Mouse (Mus musculus) limb, embryonic 14.5 days (tissue): ENCODE data around the gene Fhit. TPM values are rescaled to one million over a fixed set of nuclear protein-coding genes. Genes with fewer than 3 reads are reported as not detected.

Source experiments
- ATAC-seq: fragments of 200-750 bp; cut with Nextera tagmentation; 2 replicates; pipeline ENCODE4 v1.8.0; 2017; ENCODE audit warnings: low read depth, moderate number of reproducible peaks, moderate TSS enrichment; ENCODE audit not compliant: low FRiP score
- DNase-seq: peaks from one replicate; pipeline ENCODE4 v3.0.0-alpha.2; 2015; ENCODE audit warnings: low spot score
- H3K27ac ChIP-seq: fragments of 300-500 bp; sonication (generic); replicated peaks from 2 replicates; pipeline ENCODE4 v1.5.1; 2014; ENCODE audit warnings: low read depth, mild to moderate bottlenecking, low read length, moderate library complexity, mixed read lengths
- H3K27me3 ChIP-seq: fragments of 300-500 bp; sonication (generic); 2 replicates; pipeline ENCODE4 v1.6.1; 2014; ENCODE audit warnings: low read length, mixed read lengths; ENCODE audit not compliant: control insufficient read depth, insufficient read depth
- H3K36me3 ChIP-seq: fragments of 300-500 bp; sonication (generic); 2 replicates; pipeline ENCODE4 v1.6.1; 2014; ENCODE audit warnings: mild to moderate bottlenecking, low read length, moderate library complexity, mixed read lengths; ENCODE audit not compliant: control insufficient read depth, insufficient read depth
- H3K4me1 ChIP-seq: fragments of 300-500 bp; sonication (generic); 2 replicates; pipeline ENCODE4 v1.6.1; 2014; ENCODE audit warnings: antibody characterized with exemption, low read length, mixed read lengths; ENCODE audit not compliant: control insufficient read depth, insufficient read depth
- H3K4me2 ChIP-seq: fragments of 300-500 bp; sonication (generic); replicated peaks from 2 replicates; pipeline ENCODE4 v1.6.1; 2014; ENCODE audit warnings: low read depth, mild to moderate bottlenecking, low read length, moderate library complexity; ENCODE audit not compliant: severe bottlenecking
- H3K4me3 ChIP-seq: fragments of 300-500 bp; sonication (generic); replicated peaks from 2 replicates; pipeline ENCODE4 v1.5.1; 2014; ENCODE audit warnings: low read length
- H3K9ac ChIP-seq: fragments of 300-500 bp; sonication (generic); 2 replicates; pipeline ENCODE4 v1.6.1; 2014; ENCODE audit warnings: mild to moderate bottlenecking, low read depth, low read length, moderate library complexity; ENCODE audit not compliant: severe bottlenecking
- H3K9me3 ChIP-seq: fragments of 300-500 bp; sonication (generic); 2 replicates; pipeline ENCODE4 v1.6.1; 2016; ENCODE audit warnings: low read length; ENCODE audit not compliant: control insufficient read depth
- POLR2A ChIP-seq: fragments of 200-500 bp; IDR thresholded peaks from 2 replicates; pipeline ENCODE4 v1.8.0; 2012; ENCODE audit warnings: inconsistent platforms, mild to moderate bottlenecking, moderate library complexity, borderline replicate concordance; ENCODE audit not compliant: insufficient read depth, insufficient read length; ENCODE audit errors: extremely low read depth
- WGBS: fragments of 180-500 bp; shearing (Covaris S2); extraction: QIAGEN DNeasy Blood & Tissue Kit; methylation state at CpG from one replicate; pipeline ENCODE4 v1.1.7; 2014; 5-methylcytosine and 5-hydroxymethylcytosine counted together
- polyA plus RNA-seq, 2 experiments: library from polyadenylated mRNA; depleted of rRNA in 1 of 2; stranded (reverse) in 1 of 2; unstranded in 1 of 2; fragments of >200 nt; fragmentation: Nextera tagmentation in 1 of 2; extraction: Ambion mirVana in 1 of 2; gene quantifications; 2 replicates each; pipeline versions ENCODE4 v1.2.1 to v1.2.3; 2012 to 2014

Fhit gene
- polyA plus RNA-seq, 2 experiments, result 3.5 to 7.6 TPM

DNA sequence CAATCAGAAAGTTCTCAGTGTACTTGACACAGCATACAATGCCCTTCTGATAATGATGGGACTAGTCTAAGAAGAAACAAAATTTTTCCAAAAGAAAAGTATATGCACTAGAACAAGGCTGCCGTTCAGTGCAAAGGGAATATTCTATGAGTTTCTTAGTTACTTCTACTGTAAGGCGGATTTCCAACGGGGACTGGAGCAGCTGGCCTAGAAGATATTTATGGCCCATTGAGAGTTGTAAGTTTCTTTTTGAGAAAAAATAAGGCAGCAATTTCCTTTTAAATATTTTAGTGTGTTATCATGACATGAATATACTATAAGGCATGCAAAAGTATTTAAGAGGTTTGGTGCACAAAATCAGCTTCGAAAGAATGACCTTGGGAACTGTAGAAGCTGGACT is 1410.5 kb downstream of the Fhit start:
- H3K4me3 ChIP-seq, result no peak overlapping the region
- no peaks in the 10 kb centered on the region for H3K36me3 ChIP-seq
- DNase-seq (no peak), ATAC-seq (no peak)
- TF ChIP-seq POLR2A, result no peak
- no peaks in the 10 kb centered on the region for H3K4me1 ChIP-seq
- WGBS, result 75% methylated on average over 4 of the region's 4 CpGs
- no peak overlapping the region for H3K4me2 ChIP-seq
- H3K9me3 ChIP-seq, result no peaks in the 10 kb centered on the region
- H3K27ac ChIP-seq, result no peak overlapping the region
- H3K9ac ChIP-seq, result no peak overlapping the region
- H3K27me3 ChIP-seq, result no peaks in the 10 kb centered on the region

DNA sequence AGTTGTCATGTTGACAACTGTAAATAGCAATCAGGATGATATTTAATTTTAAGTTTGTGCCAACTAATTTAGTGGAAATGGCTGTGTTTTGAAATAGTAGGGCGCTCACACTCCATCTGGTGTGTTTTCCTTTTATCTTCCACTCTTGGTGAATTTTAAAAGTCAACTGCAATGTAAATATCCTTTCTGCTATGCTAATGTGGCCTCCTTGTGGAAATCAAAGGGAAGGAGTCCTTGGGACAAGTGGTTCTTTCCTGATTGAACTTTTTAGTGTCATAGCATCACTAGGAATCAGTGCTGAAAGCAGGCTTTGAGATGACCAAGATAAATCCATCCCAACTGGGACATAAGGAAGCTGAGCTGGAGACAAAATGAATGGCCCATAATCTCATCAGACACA is 1413.1 kb downstream of the Fhit start:
- DNase-seq, result no peak
- H3K27ac ChIP-seq, result no peak overlapping the region
- no peaks in the 10 kb centered on the region for H3K36me3 ChIP-seq
- no peaks in the 10 kb centered on the region for H3K9me3 ChIP-seq
- no peak overlapping the region for H3K4me2 ChIP-seq
- no peaks in the 10 kb centered on the region for H3K27me3 ChIP-seq
- no peak overlapping the region for H3K4me3 ChIP-seq
- TF ChIP-seq POLR2A, result no peak
- no peak overlapping the region for H3K9ac ChIP-seq
- no peak for ATAC-seq
- H3K4me1 ChIP-seq, result no peaks in the 10 kb centered on the region
- 81% methylated on average over 1 of the region's 1 CpGs for WGBS

DNA sequence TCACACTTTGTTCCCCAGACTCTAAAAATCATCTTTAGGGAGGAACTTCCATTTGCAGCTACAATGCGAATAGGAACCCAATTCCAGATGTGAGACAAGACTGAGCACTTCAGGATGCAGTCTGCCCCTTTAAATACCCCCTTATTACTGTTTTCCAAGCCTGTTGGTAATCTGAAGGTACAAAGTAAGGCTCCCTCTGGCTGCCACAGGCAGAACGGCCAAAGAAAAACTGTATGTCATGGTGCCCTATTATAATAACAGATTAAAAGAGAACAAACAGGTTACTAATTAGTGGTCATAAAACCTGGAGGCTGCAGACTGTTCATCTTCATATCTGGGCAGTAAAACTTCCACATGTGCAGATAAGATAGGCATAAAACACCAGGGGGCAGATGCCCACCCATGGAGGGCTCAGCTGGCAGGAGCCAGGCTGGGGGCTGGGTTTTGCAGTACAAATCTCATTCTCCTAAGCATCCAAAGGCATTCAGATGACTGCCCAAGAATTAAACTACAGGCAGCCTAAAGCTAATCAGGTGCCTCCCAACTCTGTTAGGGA is 1439.8 kb downstream of the Fhit start:
- no peaks in the 10 kb centered on the region for H3K27me3 ChIP-seq
- WGBS, result 30% methylated on average over 2 of the region's 2 CpGs
- DNase-seq, result no peak
- no peaks in the 10 kb centered on the region for H3K9me3 ChIP-seq
- H3K4me1 ChIP-seq, result no peaks in the 10 kb centered on the region
- no peak overlapping the region for H3K4me2 ChIP-seq
- H3K9ac ChIP-seq, result no peak overlapping the region
- ATAC-seq, result no peak
- H3K4me3 ChIP-seq, result no peak overlapping the region
- no peak for TF ChIP-seq POLR2A
- no peaks in the 10 kb centered on the region for H3K36me3 ChIP-seq
- H3K27ac ChIP-seq, result no peak overlapping the region

DNA sequence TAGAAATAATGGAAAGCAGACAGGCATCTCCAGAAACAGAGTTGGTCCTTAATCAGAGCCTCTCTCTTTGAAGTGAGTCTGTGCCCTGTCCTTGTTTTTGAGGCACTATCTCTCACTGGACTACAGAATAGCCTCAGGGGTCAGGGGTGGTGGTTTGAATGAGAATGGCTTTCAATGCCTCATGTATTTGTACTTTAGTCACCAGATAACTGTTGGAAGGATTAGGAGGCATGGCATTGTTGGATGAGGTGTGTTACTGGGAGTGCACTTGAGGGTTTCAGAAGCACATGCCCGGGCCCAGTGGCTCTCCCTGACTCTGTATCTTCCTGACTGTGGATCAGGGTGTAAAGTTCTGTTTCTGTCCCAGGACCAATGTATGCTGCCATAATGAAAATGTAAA is 1463.2 kb downstream of the Fhit start:
- Histone ChIP-seq H3K9me3 (no peaks in the 10 kb centered on the region), H3K4me3 (no peak overlapping the region), H3K4me2 (no peak overlapping the region), H3K36me3 (no peaks in the 10 kb centered on the region), H3K27ac (no peak overlapping the region), H3K4me1 (no peaks in the 10 kb centered on the region), H3K9ac (no peak overlapping the region), H3K27me3 (no peaks in the 10 kb centered on the region)
- ATAC-seq, result no peak
- TF ChIP-seq POLR2A, result no peak
- no peak for DNase-seq
- WGBS, result 65% methylated on average over 1 of the region's 1 CpGs

DNA sequence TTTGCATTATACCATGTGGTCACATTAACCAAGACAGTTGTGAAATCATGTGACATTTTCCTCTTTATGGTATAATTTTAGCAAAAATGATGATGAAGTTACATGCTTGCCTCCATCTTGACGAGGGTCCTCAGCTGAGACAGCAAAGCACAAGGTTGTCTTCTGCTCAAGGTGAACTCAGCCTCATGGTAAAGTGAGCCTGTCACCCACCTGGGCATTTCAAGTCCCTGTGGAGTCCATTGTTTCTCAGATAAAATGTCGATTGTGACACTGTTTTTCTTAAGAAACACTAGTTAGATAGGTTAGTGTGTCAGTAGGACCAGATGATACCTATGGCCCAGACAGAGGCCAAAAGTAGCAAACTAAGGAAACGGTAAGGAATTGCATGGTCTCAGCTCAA is 1464.7 kb downstream of the Fhit start:
- TF ChIP-seq POLR2A, result no peak
- H3K4me1 ChIP-seq, result no peaks in the 10 kb centered on the region
- no peaks in the 10 kb centered on the region for H3K9me3 ChIP-seq
- WGBS, result 88% methylated on average over 3 of the region's 3 CpGs
- ATAC-seq (no peak), DNase-seq (no peak)
- H3K4me2 ChIP-seq, result no peak overlapping the region
- H3K27me3 ChIP-seq, result no peaks in the 10 kb centered on the region
- H3K9ac ChIP-seq, result no peak overlapping the region
- no peak overlapping the region for H3K4me3 ChIP-seq
- no peaks in the 10 kb centered on the region for H3K36me3 ChIP-seq
- no peak overlapping the region for H3K27ac ChIP-seq

DNA sequence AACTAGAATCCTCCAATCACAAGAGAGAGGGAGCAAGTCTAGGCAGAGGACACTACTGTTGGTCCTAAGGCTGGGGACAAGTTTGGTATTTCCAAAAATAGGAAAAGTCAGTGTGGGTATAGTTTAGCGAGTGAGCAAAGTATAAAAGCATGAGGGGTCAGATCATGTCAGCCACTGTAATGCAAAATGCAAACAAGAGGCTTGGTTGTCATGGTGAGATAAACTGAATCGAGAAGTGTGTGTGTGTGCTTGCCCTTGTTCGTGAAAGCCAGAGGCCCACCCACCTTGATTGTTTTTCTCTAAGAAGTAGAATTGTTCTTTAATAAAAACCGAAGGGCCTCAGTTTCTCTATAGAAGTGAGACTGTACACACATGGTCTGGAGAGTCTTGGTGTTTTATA is 1465.8 kb downstream of the Fhit start:
- no peak overlapping the region for H3K9ac ChIP-seq
- H3K4me3 ChIP-seq, result no peak overlapping the region
- no peaks in the 10 kb centered on the region for H3K27me3 ChIP-seq
- no peak overlapping the region for H3K4me2 ChIP-seq
- DNase-seq, result no peak
- no peaks in the 10 kb centered on the region for H3K36me3 ChIP-seq
- H3K4me1 ChIP-seq, result no peaks in the 10 kb centered on the region
- no peak for TF ChIP-seq POLR2A
- no peaks in the 10 kb centered on the region for H3K9me3 ChIP-seq
- ATAC-seq, result no peak
- H3K27ac ChIP-seq, result no peak overlapping the region
- 79% methylated on average over 4 of the region's 4 CpGs for WGBS
